Mouse (Mus musculus) stomach, adult 2 months (tissue): ENCODE data around the gene Ppp2r5a. TPM values are rescaled to one million over a fixed set of nuclear protein-coding genes. Genes with fewer than 3 reads are reported as not detected.

Experiments
- polyA plus RNA-seq: library from polyadenylated mRNA; depleted of rRNA; stranded (reverse); fragments of >200 nt; gene quantifications from 2 replicates; pipeline ENCODE4 v1.2.3, GENCODE M21; 2012; rRNA removed

Ppp2r5a gene
- 22.6 and 32.0 TPM in 2 replicates for polyA plus RNA-seq

DNA sequence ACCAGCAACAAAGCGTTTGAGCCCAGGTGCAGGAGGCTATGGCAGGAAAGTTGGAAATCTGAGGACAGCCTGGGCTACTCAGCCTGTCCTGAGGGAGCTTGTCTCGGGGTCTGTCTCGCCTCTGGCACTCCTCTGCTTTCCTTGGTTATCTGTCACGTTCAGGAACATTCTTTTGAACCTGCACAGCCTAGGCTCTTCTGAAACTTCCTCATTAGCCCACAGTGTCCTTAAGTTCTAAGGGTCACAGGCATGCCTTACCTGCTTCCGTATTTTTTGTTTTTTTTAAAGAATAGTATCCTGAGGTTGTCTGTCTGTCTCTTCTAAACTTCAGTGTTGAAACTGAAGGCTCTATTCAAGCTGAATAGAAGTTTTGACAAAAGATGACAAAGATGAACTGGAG lies at the start of gene Ppp2r5a:
TSS of gene Ppp2r5a (minus strand) at position 199 of the 400 bp plus-strand sequence.

DNA sequence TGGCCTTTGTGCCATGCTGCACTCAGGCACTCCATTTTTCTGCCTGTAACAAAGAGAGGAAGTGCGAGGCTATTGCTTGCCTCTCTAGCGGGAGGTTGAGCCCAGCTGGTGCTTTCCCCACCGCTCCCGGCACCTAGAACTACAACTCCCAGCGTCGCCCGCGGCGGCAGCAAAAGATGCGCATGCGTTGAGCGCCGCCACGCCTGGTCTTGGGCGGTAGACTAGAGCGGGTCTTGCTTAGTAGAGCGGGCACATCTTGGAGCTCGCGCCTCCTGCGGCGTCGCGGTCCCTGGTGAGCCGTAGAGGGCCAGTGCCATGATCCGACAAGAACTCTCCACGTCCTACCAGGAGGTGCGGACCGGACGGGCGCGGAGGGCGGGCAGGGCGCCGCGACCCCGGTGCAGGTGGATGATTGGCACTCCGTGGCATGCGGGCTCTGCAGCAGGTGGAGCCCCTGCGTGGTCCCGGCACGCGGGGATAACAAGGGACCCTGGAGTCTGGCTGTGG lies 77.3 kb downstream of the Ppp2r5a start, which contains the start of gene Tmem206:
TSS of gene Tmem206 (plus strand) at position 187 of the 507 bp plus-strand sequence.

DNA sequence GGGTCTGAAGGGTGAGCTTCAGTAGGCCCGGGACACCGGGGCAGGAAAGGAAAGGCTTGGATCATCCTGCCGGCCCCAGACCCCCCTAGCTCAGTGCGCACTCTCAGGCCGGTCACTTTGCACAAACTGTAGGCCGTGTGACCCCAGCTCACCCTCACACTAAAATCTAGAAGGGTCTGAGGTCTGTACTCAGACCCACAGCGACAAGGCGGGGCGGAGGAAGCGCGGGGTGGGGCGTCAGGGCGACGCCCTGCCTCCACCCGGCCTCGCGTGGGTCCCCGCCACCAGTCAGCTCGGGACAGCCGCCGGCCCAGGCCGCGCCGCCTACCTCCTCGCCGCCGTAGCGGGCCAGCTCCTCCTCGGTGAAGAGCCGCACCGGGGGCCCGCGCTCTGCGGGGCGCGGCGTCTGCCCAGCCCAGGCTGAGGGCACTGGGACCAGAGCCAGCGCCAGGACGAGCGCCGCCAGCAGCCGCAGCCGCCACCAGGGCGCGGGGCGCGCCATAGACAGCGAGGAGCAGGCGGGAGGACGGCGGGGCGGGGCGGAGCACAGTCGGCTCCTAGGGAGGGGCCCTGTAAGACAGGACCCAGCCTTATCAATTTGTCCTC lies 85.4 kb downstream of the Ppp2r5a start, which contains the start of gene Nenf:
TSS of gene Nenf (minus strand) at position 604 of the 606 bp plus-strand sequence.

Other genes with a start within 250 kb of the Ppp2r5a start
- gene Fam71a, start 238.5 kb downstream of the Ppp2r5a start, polyA plus RNA-seq: not detected in 2 replicates
- gene Atf3, start 185.2 kb downstream of the Ppp2r5a start, polyA plus RNA-seq: 4.1 and 14.2 TPM in 2 replicates
- 69.6 and 117 TPM in 2 replicates for gene Nenf, start 85.1 kb downstream of the Ppp2r5a start, polyA plus RNA-seq
- 1.3 TPM in 2 replicates for gene Tmem206, start 77.4 kb downstream of the Ppp2r5a start, polyA plus RNA-seq
- gene Dtl, start 172.3 kb upstream of the Ppp2r5a start, polyA plus RNA-seq: 0.23 and 0.39 TPM in 2 replicates
- gene Ints7, start 172.4 kb upstream of the Ppp2r5a start, polyA plus RNA-seq: 4.4 and 6.5 TPM in 2 replicates